Mouse (Mus musculus) urinary bladder, postnatal 14 days (tissue): Measurements from ENCODE around the gene Tns1.
"Not testable (repeated sequence)": the region's sequence is repeated elsewhere in the genome, so short reads cannot be mapped to it uniquely, and the experiment has no call there.

Source experiments
- DNase-seq: peaks from one replicate; pipeline ENCODE4 v3.0.0; 2021; ENCODE audit warnings: low spot score

Gene Tns1

DNA sequence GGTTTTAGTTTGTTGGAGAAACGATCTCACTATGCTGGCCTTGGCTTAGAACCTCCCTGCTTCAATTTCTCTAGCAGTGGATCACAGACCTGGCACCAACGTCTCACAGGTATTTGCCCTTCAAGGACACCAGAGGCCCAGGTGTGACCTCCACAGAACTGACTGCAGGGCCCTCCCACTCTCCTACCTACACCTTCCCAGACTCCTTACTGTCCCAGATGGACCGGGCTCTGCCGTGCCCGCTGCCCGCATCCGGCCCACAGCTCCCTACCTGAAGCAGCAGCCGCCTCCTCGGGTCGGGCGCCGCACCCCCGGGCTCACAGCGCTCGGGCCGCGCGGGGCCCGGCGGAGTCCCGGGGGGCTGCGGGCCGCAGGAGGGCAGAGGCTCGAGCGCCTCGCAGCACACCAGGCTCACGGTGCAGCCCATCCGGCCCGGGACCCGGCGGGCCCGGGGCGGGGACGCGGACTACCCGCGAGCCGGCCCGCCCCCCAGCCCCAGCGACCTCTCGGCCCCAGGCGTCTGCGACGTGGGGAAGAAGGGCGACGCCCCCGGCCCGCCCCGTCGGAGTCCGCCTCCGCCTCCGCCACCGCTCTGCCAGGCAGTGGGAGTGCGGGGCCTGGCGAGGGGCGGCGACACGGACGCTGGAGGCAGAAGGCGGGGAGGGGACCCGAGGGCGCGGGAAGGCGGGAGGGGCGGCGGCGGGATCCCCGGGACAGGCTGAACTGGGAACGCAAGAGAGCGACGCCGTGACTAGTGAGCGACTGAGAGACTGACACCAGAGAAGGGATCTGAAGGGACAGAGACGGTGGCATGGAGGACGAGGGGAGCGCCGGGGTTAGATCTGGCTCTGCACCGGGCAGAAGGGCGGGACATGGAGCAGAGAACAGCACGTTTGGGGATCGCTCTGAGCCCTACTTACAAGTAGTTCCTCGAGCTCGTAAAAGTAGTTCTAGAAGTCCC is at the start of gene Tns1:
Gene Tns1 (minus strand): TSS at position 429 of the 961 bp plus-strand sequence.
- DNase-seq, result peak; percentile 56

DNA sequence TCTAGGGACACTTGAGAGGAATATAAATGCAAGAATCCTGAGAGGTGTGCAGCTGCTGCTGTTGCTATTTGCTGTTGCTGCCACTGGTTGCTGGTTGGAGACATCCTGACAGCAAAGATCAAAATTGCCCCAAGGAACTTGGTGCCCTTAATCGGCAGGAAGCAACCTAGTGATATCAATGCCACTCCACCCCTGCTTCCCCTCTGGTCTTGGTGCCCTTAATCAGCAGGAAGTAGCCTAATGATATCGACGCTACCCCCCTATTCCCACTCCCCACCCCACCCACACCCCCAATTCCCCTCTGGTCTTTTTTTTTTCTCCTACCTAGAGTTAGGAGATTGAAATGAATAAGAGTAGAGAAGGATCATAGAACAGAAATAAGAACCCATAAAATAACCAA is 48.5 kb upstream of the Tns1 start:
- DNase-seq, result no peak

DNA sequence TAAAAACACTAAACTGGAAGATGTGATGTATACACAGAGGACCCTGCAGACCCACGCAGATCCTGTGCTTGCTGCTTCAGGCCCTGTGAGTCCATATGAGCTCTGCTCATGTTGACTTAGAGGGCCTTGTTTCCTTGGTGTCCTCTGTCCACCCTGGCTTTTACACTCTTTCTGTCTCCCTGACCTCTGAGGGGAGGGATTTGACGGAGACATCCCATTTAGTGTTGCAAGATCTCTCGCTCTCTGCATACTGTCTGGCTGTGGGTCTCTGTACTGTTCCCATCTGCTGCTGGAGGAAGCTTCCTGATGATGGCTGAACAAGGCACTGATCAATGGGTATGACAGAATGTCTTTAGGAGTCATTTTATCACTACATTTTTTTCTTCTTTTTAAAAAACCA is 45.5 kb upstream of the Tns1 start:
- no peak for DNase-seq

DNA sequence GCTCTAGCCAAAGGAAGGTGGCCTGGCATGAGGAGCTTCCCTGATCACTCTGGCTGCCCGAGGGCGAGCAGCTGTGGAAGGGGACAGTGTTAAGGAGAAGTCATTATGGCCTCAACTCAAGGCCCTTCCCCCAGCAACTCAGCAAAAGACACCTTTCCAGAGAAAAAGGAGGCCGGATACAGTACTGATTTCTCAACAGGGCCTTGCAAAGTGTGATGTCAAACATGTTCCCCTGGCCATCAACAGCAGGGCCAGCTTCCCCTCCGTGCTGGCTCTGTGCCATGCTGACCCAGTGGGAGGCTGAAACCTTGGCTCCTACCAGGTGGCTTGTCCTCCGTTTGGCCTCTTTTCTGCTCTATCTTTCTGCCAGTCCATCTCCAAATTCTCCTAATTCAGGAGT is 42.9 kb upstream of the Tns1 start:
- DNase-seq, result no peak

DNA sequence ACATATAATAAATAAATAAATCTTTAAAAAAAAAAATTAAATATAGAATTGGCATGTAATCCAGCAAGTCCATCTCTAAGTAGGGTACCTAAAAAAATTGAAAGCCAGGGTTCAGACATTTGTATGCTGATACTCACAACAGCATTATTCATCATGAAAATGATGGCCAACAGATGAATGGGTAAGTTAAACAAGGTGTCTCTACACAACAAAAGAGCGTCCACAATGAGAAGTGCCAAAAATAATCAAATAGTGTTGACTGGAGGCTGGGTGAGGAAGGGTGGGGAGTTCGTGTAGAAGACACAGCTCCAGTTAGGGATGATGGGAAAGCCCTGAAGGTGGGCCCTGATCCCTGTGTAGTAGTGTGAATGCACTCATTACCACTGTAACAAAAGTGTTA is 35.8 kb upstream of the Tns1 start:
- DNase-seq, result no peak

DNA sequence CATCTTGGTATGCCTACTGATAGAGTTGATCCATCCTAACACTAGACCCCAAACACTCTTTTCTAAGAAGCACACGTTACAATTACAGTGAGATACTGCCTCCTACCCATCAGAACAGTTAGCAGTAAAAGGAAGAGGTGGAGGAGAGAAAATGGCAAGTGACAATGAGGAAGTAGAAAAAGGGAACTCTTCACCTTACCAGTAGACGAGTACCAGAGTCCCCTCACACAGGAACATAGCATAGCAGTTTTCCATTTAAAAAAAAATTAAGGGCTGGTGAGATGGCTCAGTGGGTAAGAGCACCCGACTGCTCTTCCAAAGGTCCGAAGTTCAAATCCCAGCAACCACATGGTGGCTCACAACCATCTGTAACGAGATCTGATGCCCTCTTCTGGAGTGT is 35.4 kb upstream of the Tns1 start:
- not testable (repeated sequence) for DNase-seq

DNA sequence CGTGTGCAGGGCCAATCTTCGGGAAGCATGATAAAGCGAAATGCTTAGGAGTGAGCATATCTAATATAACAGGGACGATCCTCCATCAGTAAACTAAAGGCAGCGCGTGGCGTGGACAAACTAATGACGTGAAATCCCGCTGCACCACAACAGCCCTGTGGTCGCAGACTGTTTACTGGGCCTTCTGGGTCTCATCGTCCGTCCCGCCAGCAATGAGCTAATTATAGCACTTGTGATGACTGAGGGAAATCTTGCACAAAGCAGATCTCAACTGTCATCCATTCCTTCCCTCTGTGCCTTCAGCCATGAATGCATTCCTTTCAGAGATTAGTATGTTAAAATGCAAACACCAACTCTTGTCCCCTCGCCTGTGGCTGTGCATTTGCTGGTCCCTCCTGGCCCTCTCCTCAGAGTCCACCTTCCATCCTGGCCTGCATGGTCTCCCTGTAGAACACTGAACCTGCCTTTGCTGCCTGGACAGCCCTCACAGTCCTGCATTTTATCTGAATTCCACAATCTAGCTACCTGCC is 32.2 kb upstream of the Tns1 start:
- DNase-seq, result no peak

DNA sequence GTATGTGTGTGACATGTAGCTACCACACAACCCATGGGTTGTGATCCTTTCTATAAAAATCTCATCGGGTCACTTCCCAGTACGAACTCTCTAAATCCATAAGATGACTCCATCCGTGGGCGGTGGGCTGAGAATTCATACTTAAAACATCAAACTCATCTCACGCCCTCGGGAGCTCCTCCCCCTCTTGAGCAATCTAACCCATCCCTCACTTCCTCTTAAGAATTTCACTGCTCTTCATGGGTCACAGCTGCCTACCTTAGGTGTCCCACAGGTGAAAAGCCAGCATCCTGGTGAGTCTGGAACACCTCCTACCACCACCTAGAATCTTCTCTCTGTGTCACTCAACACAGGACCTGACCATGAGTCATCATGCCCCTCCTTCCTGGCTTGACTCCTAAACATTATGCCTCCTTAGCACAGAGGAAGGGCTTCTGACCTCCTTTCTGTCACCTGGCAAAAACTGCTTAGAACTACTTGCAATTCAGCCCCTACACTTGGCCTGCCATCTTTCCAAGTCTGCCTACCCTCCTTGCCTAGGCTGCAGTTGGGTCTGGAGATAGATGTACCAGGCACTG is 31.3 kb upstream of the Tns1 start:
- no peak for DNase-seq

DNA sequence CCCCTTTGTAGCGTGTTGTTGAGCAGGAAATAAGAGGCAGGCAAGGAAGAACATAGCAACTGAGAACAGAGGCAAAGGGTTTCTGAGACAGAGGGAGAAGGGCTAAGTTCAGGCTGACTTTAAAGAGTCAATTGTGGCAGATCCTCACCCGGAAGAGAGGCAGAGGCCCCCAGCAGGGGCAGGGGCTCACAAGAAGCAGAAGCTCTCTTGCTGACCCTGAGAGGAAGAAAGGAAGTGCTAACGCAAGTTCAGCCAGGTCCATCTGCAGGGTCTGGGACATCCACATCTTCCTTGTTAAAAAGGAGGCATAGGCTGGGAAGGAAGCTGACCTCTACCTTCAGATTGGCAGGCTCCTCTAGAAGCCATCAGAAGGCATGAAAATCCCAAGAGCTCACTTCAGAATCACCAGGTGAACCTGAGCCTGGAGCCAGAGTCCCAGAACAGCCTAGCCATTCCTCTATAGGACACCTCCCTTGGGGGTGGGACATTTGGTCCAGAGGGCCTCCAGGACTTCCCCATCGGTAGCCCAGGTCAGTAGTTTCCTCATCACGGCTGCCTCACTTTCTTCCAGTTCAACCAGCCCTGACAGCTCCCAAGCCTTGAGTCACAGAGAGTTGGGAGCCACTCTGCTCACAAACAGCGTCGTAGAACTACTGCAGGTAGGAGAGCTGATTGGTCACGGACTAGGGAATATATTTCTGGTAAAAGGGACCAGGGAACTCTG is 29.4 kb upstream of the Tns1 start, which contains the start of gene Cxcr2:
Gene Cxcr2 (plus strand): TSS at position 529 of the 724 bp plus-strand sequence.
- no peak for DNase-seq

DNA sequence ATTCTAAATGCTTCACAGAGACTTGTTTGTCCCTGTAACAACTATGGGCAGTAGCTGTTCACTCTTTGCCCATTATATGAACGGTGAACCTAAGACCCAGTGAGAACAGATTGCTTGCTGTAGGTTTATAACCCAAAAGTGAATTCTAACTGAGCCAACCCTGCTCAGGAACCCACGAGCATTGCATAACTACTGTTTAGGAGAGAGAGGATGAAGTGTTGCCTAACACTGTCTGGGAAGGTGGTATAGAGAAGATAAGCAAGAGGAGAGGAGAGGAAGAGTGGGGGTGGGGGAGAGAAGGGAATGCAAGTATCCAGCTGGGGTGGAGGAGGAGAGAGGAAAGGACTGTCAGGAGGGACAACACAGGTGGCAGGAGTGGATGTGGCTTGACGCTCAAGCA is 26.8 kb upstream of the Tns1 start:
- no peak for DNase-seq

DNA sequence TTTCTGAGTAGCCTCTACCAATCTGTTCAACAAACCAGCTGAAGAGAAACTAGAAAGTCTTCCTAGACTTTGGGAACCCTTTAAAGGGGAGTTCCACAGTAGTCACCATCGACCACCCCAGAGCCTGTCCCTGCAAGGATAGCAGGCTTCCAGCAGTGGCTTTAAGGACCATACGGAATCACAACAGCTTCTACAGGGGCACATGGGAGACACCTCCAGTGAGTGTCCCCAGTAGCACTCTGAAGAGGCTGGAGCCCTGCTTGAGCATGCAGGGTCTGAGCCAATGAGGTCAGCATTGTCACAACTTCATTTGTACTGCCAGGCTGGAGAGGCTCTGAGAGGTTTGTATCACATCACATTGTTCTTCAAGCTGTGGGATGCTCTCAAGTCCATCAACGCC is 25.9 kb upstream of the Tns1 start:
- DNase-seq, result no peak

DNA sequence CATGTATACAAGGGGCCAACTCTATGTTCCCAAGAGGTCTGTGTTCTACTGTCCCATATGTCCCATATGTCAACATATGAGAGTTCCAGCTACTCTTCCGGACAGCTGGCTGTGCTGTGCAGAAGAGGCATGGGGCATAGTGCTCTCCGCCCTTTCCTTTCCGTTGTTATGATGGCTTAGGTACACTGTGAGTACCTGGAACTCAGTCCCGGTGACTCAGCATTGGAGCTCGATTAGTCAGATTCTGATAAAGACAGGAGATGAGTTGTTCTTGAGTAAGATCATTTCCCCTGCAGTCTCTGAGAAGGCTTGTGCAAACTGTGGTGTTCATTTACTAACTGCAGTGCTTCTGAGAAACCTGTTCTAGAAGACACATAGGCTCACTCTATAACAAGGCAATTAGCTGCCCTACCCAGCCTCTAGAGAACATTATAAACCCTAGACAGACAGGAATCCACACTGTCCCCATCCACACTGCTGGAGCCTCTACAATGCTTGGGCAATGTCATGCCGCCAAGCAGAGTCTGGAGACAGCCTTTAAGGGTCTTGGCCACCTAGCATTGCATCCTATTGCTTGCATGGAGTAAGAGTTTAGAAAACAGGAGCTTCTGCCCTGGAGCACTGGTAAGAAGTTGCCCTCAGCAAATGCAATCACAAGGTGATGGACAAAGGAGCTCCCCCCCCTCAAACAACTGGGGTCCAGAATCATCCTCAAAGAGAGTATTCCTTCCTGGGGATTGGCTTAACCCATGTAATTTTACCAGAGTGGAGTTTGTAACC is 25.0 kb upstream of the Tns1 start:
- DNase-seq, result peak; percentile 39

DNA sequence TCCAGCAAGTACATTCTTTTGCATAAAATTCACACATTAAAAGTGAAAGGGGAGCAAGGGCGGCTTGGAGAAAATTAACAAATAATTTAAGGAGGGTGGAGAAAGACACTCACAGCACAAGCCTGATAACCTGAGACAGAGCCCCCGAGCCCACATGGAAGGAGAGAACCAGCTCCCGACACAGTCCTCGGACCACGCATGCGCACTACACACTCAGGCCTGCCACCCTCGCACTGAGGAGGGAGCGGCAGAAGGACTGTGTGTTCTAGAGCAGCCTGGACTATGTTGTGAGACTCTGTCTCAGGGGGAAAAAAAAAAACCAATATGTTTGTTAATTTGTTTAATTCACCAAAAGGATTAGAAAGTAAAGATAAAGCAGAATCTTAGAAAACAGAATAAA is 17.5 kb upstream of the Tns1 start:
- DNase-seq, result no peak

DNA sequence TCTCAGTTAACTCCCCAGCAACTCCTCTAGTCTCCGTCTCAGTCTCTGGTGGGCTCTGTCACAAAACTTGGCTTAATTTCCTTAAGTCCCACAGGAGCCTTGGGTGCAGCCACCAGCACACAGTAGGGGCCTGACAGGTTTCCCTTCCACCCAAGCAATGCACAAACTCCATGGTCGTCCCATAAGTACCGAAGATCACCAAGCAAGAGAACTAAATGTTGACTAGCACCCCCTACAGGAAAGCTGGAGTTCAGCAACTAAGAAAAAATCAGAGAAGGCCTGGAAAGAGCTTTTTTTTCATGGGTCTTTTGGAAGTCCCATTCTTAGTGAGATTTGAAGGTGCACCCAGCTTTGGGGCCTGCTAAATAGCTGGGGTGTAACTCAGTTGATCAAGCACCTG is 15.2 kb upstream of the Tns1 start:
- DNase-seq, result no peak

DNA sequence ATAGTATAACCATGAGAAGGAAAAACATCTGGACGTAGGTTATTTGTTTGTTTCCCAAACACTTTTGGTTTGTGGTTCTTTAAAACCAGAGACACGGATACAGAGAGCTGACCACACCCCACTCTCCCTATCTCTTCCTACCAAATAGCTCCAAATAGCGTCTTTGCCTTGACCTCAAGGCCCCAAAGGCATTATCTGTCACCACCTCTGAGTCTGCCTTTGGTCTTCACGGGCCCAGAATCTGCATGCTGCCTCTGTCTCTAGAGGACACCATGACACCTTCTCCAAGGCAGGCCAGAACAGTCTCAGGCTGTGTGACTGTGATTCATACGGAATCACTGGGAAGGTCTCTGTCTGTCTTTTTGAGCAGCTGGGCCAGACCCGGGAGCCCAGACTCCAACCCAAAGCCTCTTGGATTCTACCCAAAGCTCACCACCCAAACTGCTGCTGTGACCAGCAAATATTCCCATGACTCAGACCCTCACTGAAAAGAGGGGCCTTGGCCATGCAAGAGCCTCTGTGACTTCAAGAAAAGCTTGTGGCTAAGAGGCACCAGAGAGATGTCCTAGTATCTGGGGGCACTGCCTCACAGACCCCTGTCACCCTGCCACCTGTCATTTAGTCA is 11.2 kb upstream of the Tns1 start:
- DNase-seq, result no peak

DNA sequence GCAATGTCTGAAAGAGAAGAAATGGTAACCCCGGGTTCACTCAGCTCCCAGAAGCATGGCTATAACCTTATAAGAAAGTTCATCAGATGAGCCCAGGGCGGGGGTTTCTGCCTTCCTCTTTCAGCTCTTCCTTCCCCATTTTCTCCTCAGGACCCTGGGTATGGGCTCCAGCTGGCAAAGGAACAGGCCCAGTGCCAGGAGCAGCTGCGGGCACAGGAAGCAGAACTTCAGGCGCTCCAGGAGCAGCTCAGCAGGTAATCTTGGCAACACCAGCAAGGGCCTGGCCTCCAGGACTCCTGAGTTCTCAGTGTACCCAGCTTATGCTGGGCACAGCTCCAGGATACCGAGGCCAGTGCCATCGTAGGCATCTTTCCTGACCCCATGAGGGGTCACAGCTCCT is 9.7 kb upstream of the Tns1 start:
- no peak for DNase-seq

DNA sequence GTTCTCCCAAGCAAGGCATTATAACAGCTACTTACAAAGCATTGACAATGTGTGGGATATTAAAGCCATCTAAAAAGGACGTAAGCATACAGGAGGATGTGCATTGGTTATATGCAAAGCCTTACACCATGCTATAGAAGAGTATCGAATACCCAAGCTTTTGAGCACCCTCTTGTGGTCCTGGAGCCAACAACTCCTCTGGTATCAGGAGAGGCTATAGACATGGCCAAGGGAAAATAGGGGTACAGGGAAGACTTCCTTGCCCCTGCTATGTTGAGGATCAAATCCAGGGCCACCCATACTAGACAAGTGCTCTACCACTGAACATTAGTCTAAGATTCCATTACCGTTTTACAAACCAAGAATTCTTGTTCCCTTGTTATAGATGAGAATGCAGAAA is 7.8 kb upstream of the Tns1 start:
- no peak for DNase-seq

DNA sequence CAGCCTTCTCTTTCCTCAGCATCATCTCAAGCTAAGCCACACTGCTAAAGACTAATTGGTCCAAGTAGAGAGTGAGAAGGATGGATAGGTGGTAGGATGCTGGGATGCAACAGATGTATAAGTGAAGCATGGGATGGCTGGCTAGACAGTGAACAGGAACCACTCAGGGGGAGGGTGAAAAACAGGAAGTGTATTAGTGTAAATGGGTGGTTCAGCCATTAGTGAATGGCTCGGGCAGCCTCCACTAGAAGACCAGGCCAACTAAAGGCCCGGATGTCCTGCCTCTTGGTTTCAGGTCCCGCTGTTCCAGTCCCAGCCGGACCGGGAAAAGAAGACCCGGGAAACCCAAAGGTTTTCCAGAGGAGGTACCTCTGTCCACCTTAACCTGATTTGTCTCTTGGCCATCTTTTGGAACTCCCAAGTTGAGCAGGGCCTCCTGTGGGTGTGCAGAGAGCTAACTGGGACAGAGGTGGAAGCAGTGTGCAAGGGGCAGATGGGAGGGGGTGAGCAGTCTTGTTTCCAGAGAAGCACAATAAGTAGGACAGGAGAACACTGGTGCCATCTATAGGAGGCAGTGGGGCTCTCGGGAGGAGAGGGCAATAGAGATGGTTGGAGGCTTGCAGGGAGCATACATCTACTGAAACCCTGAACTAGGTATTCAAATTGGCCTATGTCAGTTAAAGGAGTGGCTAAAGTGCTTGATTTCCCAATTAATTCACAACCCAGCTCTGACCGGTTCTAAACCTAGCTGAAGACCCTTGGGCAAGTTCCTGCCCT is 6.8 kb upstream of the Tns1 start:
- no peak for DNase-seq

DNA sequence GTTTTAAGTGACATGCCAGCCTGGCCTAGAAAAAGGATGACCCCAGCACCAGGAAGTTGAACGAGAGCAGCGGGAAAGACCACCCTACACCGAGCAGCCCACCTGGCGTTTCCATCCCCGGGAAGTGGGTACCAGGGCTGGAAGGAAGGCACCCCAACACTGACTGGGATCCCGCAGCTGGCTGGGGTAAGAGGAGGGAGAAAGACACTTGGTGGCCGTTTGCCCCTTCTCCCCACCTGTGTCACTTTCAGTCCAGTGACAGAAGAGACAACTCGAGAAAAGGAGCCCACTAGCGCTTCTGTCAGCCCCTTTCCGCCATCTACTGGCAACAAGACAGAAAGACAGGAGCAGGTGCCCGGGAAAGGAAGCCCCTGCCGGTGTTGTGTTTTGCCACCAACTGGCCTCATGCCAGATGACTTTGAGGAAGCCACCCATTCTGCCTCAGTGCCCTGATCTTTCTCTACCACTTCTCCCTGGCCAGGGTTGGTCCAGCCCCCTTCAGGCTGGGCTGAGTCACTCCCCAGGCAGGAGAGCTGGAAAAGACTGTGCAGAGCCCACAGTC is 823 bp upstream of the Tns1 start, which contains the start of gene Rufy4:
Gene Rufy4 (plus strand): TSS at position 551 of the 562 bp plus-strand sequence.
- peak; percentile 77 for DNase-seq

DNA sequence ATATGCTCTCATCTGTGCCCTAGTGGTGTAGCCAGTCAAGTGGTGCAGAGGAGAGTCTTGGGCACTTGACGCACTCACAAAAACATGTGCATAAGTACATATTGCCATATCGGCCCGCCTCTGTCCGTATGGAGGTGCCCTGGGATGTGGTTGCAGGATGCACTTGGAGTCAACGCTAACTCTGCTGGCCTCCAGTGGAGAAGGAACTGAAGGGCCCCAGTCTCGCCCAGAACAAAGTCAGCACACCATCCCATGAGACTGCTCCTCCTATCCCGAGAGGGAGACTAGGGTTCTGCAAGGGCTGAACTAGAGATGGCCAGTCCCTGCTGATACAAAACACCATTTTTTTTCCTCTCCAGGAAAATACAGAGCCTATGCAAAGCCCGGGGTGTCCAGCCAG is 1.0 kb downstream of the Tns1 start:
- DNase-seq, result no peak
